Mouse (Mus musculus): Measurements from ENCODE around the gene Adora2b. TPM values are rescaled to one million over a fixed set of nuclear protein-coding genes. Genes with fewer than 3 reads are reported as not detected.

The Adora2b gene
- polyA plus RNA-seq (2015; fragmentation: Nextera tagmentation; extraction: Ambion mirVana), result 1.7 and 2.4 TPM in 2 replicates

GRCm38 (mm10) chr11:62248401-62249244 is at the start of gene Adora2b:
Gene Adora2b, plus strand, starts transcription at chr11:62248984.
- peak; percentile 72 for DNase-seq (ENCODE audit: low spot score)

- no peak for DNase-seq (ENCODE audit: low spot score)
Observed at GRCm38 (mm10) chr11:62200901-62201512, 47.8 kb upstream of the Adora2b start.

- no peak for DNase-seq (ENCODE audit: low spot score)
Observed at GRCm38 (mm10) chr11:62202645-62203044, 46.1 kb upstream of the Adora2b start.

- no peak for DNase-seq (ENCODE audit: low spot score)
Observed at GRCm38 (mm10) chr11:62209111-62209510, 39.7 kb upstream of the Adora2b start.

GRCm38 (mm10) chr11:62209891-62210290 is 38.9 kb upstream of the Adora2b start:
- DNase-seq (ENCODE audit: low spot score), result no peak

- no peak for DNase-seq (ENCODE audit: low spot score)
Observed at GRCm38 (mm10) chr11:62213384-62213989, 35.3 kb upstream of the Adora2b start.

- DNase-seq (ENCODE audit: low spot score), result no peak
Observed at GRCm38 (mm10) chr11:62215107-62215506, 33.7 kb upstream of the Adora2b start.

GRCm38 (mm10) chr11:62217751-62218150 is 31.0 kb upstream of the Adora2b start:
- DNase-seq (ENCODE audit: low spot score), result no peak

- no peak for DNase-seq (ENCODE audit: low spot score)
Observed at GRCm38 (mm10) chr11:62220756-62221510, 27.9 kb upstream of the Adora2b start.

GRCm38 (mm10) chr11:62223416-62223815 is 25.4 kb upstream of the Adora2b start:
- no peak for DNase-seq (ENCODE audit: low spot score)

- DNase-seq (ENCODE audit: low spot score), result no peak
Observed at GRCm38 (mm10) chr11:62223962-62224361, 24.8 kb upstream of the Adora2b start.

GRCm38 (mm10) chr11:62224797-62225196 is 24.0 kb upstream of the Adora2b start:
- no peak for DNase-seq (ENCODE audit: low spot score)

- DNase-seq (ENCODE audit: low spot score), result no peak
Observed at GRCm38 (mm10) chr11:62240631-62241261, 8.0 kb upstream of the Adora2b start.

- no peak for DNase-seq (ENCODE audit: low spot score)
Observed at GRCm38 (mm10) chr11:62243871-62244270, 4.9 kb upstream of the Adora2b start.

GRCm38 (mm10) chr11:62244471-62244870 is 4.3 kb upstream of the Adora2b start:
- no peak for DNase-seq (ENCODE audit: low spot score)

- DNase-seq (ENCODE audit: low spot score), result peak; percentile 9
Observed at GRCm38 (mm10) chr11:62247759-62248400, 904 bp upstream of the Adora2b start.

GRCm38 (mm10) chr11:62249266-62250037 is 668 bp downstream of the Adora2b start:
- DNase-seq (ENCODE audit: low spot score), result no peak

- DNase-seq (ENCODE audit: low spot score), result no peak
Observed at GRCm38 (mm10) chr11:62251047-62251446, 2.3 kb downstream of the Adora2b start.

GRCm38 (mm10) chr11:62253380-62253779 is 4.6 kb downstream of the Adora2b start:
- no peak for DNase-seq (ENCODE audit: low spot score)

- DNase-seq (ENCODE audit: low spot score), result no peak
Observed at GRCm38 (mm10) chr11:62259214-62259613, 10.4 kb downstream of the Adora2b start.

Measured in thymus, postnatal 0 days (tissue).